Mouse (Mus musculus): ENCODE data around the gene Bcl2l1.

- TF ChIP-seq CTCF (IDR thresholded peaks at IDR 0.05; ENCODE audit: control insufficient read depth, insufficient read depth, low read length): no peak
- no peak for TF ChIP-seq POLR2A (IDR thresholded peaks at IDR 0.05; ENCODE audit: borderline replicate concordance, control insufficient read depth, low read depth, low read length)
Observed at GRCm38 (mm10) chr2:152862638-152863037, 31.1 kb upstream of the Bcl2l1 start.

Measured in bone marrow, adult 2 months (tissue).